Mouse (Mus musculus) testis, postnatal 14 days (tissue): Measurements from ENCODE around the gene Pou3f1.
"Not testable (repeated sequence)": the region's sequence is repeated elsewhere in the genome, so short reads cannot be mapped to it uniquely, and the experiment has no call there.

ENCODE experiments used
- DNase-seq: peaks from one replicate; pipeline ENCODE4 v3.0.0; 2021; ENCODE audit warnings: low spot score

Pou3f1 gene

DNA sequence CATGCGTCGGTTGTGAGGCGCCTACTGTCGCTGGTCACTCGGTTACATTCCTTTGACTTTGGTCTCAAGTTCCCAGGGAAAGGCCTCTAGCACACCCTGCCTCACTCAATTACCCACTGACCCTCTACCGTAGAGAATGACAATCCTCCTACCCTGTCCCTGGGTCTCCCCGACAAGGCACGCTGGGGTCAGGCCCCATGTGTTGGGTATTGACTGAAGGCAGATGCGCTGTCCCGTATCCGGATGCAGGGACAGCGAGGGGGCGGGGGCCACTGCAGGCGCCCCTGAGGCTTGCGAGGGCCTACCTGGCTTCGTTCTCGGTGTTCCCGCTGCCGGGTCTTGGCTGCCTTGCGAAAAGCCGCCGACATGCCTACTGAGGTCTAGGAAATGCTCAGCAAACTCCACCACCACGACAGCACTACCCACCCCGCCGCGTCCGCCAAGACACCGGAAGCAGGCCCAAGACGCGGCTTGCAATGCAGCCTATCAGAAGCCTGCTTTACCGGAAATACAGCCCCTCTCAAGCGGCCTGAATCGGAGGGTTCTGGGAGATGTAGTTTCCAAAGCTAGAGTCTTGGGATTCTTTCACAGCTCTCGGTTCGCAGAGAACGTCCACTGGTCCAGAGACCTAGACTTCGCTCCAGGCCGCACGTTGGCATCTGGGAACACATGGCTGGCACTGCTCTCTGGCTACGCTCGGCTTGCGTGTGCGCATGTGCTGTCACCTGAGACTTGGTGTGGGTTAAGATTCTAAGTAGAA lies 36.7 kb downstream of the Pou3f1 start, which contains the start of gene Utp11:
Utp11 (minus strand) TSS at position 466 of the 760 bp plus-strand sequence.
- peak; percentile 91 for DNase-seq

- DNase-seq = no peak
Observed at GRCm38 (mm10) chr4:124694572-124694971, 38.0 kb downstream of the Pou3f1 start.

- no peak for DNase-seq
Observed at GRCm38 (mm10) chr4:124695786-124696516, 39.3 kb downstream of the Pou3f1 start.

DNA sequence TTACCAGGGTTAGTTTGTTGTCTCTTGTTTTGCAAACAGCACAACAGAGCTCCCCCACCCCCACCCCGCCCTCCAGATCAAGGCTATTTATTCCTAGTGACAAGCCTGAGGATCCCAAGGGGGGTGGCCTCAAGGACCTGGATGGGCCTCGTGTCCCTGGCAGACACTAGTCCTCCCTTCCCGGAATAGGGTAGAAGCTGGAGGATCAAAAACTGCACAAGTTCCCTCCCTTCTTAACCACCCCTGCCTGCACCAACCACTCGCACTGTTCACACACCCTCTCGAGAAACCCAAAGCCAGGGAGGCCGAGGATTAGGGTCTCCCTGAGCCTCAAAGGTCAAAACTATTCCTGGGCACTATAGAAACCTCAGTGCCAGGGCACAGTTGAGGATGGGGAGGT lies 43.2 kb downstream of the Pou3f1 start:
- DNase-seq = no peak

DNA sequence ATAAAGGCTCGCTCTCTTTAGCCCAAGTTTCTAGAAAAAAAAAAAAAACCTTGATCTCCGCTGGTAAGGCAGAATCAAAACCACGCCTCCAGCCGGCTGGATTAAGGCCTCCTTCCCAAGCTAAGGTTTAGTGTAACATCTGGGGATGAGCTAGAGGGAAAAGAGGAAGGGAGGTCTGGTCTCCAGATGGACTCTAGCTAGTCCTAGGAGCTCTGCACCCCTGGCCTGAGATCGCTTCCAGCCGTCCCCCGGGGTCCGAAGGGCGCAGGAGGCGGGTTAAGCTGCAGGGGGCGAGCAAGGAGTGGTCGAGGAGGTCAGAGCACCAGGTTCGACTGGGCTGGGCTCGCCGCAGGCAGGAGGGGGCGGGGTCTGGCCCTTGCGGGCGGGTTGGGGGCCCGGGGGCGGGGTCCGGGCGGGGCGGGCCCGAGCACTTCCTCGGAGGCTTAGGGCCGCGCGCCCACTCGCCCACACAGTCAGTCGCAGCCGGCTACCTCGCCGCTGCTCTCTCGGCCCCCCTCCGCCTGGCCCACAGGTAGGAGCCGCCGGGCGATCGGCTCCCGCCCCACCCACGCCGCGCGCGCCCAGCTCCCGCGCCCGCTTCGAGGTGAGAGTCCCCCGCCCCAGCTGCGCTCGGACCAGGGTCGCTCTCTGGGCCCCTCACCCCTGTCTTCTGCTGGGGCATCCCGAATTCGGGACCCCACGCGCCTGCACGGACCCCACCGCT lies 43.8 kb downstream of the Pou3f1 start, which contains the start of gene Fhl3:
Fhl3 (plus strand) TSS at position 454 of the 724 bp plus-strand sequence.
- DNase-seq = peak; percentile 82

DNA sequence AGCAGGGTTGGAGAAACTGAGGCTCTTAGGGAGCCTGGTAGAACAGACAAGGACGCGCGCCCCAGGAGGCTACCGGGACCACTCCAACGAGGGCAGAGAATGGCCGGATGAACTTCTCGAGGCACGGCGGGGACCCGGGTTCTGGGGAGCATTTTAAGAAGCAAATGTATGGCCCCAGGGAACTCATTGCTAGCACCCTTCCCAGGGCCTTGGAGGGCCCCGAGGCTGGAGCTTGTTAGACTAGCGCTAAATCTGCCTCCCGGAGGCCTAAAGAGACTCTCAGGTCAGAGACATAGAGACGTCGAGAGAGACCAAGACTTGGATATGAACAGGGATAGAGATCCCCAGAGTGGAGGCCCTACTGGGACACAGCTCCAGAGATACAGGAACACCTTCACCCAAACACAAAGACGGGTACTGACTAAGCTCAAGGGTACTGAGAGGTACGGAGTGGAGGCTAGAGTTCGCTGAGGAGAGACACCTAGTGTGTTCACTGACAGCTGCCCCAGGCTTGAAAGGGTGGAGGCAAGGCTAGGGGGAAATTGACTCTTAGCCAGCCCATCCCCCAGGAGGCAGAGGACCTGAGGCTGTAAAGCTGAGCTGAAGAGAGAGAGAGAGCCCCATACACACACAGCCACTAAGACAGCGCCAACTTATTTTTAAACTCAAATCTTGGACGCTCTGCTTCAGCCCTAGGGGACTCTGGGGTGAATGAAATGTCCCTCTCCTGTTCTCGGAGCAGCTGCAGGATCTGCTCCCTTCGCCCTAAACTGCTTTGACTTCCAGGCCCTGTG lies 44.6 kb downstream of the Pou3f1 start:
- no peak for DNase-seq

GRCm38 (mm10) chr4:124701916-124702315 lies 45.3 kb downstream of the Pou3f1 start:
- DNase-seq = no peak

GRCm38 (mm10) chr4:124703406-124703805 lies 46.8 kb downstream of the Pou3f1 start:
- no peak for DNase-seq

DNA sequence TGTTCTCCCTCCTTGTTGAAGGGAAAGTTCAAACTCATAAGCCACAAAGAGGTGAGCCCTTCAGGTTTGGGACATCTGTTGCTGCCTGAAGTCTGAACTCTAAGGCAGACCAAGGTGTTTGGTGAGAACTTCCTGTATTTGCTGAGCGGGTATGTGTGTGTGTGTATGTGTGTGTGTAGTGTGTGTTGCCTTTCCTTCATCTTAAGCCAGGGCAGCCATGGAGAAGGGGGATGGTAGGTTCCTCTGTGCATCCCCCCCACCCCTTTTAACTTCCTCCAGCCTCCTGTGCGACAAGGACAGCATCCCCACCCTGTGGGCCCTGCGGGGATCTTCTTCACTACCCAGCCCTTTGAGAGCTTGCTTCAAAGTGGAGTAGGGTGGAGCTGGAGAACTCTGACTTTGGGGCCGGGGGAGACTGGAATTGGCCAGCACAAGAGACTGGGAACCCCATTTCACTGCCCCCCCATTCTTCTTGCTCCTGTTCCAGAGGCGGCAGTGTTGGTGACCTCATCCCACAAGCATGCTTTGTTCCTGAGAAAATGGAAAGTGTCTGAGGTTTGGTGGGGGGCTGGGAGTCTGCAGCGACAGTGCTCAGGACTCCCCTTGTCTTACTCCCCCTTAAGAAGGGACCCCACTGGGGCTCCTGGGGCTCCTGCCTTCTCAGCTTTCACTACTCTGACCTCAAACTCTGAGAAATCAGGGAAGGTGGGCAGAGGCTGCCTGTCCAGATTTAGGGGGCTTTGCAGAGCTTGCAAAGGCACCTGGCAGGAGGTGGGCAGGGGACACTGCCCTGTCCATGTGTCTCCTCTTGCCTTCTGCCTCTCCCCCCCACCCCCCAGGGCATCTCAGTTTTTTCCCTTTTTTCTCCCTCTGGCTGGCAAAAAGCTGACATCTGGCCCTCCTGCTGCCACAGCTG lies 47.5 kb downstream of the Pou3f1 start:
- DNase-seq = no peak

GRCm38 (mm10) chr4:124704797-124705474 lies 48.3 kb downstream of the Pou3f1 start:
- DNase-seq = no peak

DNA sequence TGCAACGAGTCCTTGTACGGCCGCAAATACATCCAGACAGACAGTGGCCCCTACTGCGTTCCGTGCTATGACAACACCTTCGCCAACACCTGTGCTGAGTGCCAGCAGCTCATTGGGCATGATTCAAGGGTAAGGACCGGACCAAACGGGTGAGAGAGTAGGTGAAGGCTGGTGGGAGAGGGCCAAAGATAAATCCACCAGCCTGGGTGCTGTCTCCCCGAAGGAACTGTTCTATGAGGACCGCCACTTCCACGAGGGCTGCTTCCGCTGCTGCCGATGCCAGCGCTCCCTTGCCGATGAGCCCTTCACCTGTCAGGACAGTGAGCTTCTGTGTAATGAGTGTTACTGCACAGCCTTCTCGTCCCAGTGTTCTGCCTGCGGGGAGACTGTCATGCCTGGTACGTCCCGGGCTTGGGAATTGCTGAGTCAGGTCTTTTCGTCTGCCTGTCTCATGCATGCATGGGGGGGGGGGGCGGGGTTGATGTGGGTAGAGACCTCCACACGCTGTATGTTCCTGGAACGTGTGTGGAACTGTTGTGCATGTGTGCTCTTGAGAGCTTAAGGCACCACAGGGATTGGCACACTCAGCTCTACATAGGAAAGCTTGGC lies 49.2 kb downstream of the Pou3f1 start:
- no peak for DNase-seq

GRCm38 (mm10) chr4:124707381-124708199 lies 51.0 kb downstream of the Pou3f1 start:
- DNase-seq = not testable (repeated sequence)

GRCm38 (mm10) chr4:124708200-124708517 lies 51.6 kb downstream of the Pou3f1 start:
- DNase-seq = not testable (repeated sequence)

- peak; percentile 89 for DNase-seq
Observed at GRCm38 (mm10) chr4:124708518-124709477, 52.2 kb downstream of the Pou3f1 start.

DNA sequence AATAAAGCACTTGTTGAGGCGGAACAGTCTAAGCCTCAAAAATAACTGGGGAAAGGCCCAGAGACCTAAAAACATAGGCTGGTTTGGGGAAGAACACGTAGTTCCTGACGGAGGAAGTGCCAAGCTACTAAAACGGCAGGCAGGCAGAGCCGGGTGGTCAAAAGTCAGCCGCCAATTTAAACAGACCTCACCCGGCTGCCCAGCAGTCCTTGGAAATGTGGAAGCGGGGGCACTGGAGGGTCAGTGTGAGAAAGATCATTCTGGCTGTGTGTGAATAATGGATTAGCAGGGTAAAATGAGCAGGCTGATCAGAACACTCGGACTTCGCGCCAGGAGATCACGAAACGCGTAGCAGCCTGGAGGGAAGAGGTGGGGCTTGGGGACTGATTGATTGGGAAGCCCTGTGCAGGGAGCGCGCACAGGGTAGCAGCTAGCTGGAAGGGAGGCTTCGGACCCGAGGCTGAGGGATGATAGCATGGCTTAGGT lies 53.4 kb downstream of the Pou3f1 start:
- DNase-seq = no peak
